Comparison of ENCODE assay signal across 12 mouse cellular contexts in genomic region chr11:75337246-75337645, GRCm38 (mm10). TPM values are rescaled to one million over a fixed set of nuclear protein-coding genes. Genes with fewer than 3 reads are reported as not detected.
A peak's percentile ranks its signal among the peaks of the same experiment; 100 is the strongest.
DNase-seq lines count a peak whose midpoint lies in the region; ATAC-seq and TF ChIP-seq lines count a peak whose summit lies in the region.
"Had no signal": no experiment of that assay in that cellular context is flagged by ENCODE, and none has a peak within 500 bp of the region (broad histone marks: within the 10 kb centered on the region; RNA-seq: fewer than 3 reads in every experiment).

No protein-coding gene starts in this region.

- peaks cover 8% of the 10 kb centered on the region; the same call in 1 of the 2 replicates for H3K36me3 ChIP-seq in midbrain, postnatal 0 days (ENCODE audit: insufficient read depth, low read length)
- H3K36me3 ChIP-seq in midbrain, embryonic 16.5 days (ENCODE audit: control insufficient read depth, insufficient read depth, low read length): peaks cover 12% of the 10 kb centered on the region; the same call in 1 of the 2 replicates
- H3K36me3 ChIP-seq in liver, embryonic 13.5 days: peaks cover 85% of the 10 kb centered on the region
- peaks cover 61% of the 10 kb centered on the region for H3K36me3 ChIP-seq in forebrain, embryonic 12.5 days (replicated peaks)

- no peaks in the 10 kb centered on the region for H3K9me3 ChIP-seq in midbrain, postnatal 0 days (ENCODE audit: low read length)
- H3K9me3 ChIP-seq in midbrain, embryonic 16.5 days (replicated peaks; ENCODE audit: control insufficient read depth, low read length, poor library complexity, severe bottlenecking): no peaks in the 10 kb centered on the region
- no peaks in the 10 kb centered on the region for H3K9me3 ChIP-seq in liver, embryonic 13.5 days (replicated peaks)
- H3K9me3 ChIP-seq in forebrain, embryonic 12.5 days: no peaks in the 10 kb centered on the region

- H3K9ac ChIP-seq in midbrain, postnatal 0 days (replicated peaks; ENCODE audit: low read length, poor library complexity, severe bottlenecking): no peak overlapping the region
- no peak overlapping the region for H3K9ac ChIP-seq in midbrain, embryonic 16.5 days (ENCODE audit: low read depth, low read length)
- no peak overlapping the region for H3K9ac ChIP-seq in liver, embryonic 13.5 days
- no peak overlapping the region for H3K9ac ChIP-seq in forebrain, embryonic 12.5 days

- no peak for ATAC-seq in midbrain, postnatal 0 days (ENCODE audit: low FRiP score)
- no peak for ATAC-seq in midbrain, embryonic 16.5 days
- ATAC-seq in liver, embryonic 13.5 days (ENCODE audit: low read depth): no peak; the same call in 1 of the 2 replicates
- ATAC-seq in neutrophil, adult 5-6 weeks (ENCODE audit: extremely low read depth, insufficient number of reproducible peaks, low FRiP score, poor library complexity, severe bottlenecking): peak; percentile 41; the same call in 1 of the 2 replicates
- ATAC-seq in forebrain, embryonic 12.5 days (ENCODE audit: low FRiP score): no peak

- 95% methylated on average over 7 of the region's 7 CpGs for WGBS in midbrain, postnatal 0 days
- WGBS in midbrain, embryonic 16.5 days: 91% methylated on average over 7 of the region's 7 CpGs
- WGBS in liver, embryonic 13.5 days (ENCODE audit: insufficient replicate concordance): 58% methylated on average over 7 of the region's 7 CpGs
- WGBS in forebrain, embryonic 12.5 days: 90% methylated on average over 7 of the region's 7 CpGs

- H3K27me3 ChIP-seq in midbrain, postnatal 0 days (ENCODE audit: insufficient read depth, low read length): no peaks in the 10 kb centered on the region
- H3K27me3 ChIP-seq in midbrain, embryonic 16.5 days (ENCODE audit: control insufficient read depth, insufficient read depth, low read depth, low read length): no peaks in the 10 kb centered on the region
- H3K27me3 ChIP-seq in liver, embryonic 13.5 days: no peaks in the 10 kb centered on the region
- no peaks in the 10 kb centered on the region for H3K27me3 ChIP-seq in forebrain, embryonic 12.5 days

- no peaks in the 10 kb centered on the region for H3K4me1 ChIP-seq in midbrain, postnatal 0 days (ENCODE audit: insufficient read depth, low read length)
- H3K4me1 ChIP-seq in midbrain, embryonic 16.5 days (ENCODE audit: control insufficient read depth, insufficient read depth, low read length): no peaks in the 10 kb centered on the region
- H3K4me1 ChIP-seq in liver, embryonic 13.5 days (replicated peaks): peaks cover 23% of the 10 kb centered on the region
- no peaks in the 10 kb centered on the region for H3K4me1 ChIP-seq in forebrain, embryonic 12.5 days

- H3K27ac ChIP-seq in midbrain, postnatal 0 days (ENCODE audit: low read depth, low read length): no peak overlapping the region
- no peak overlapping the region for H3K27ac ChIP-seq in midbrain, embryonic 16.5 days (ENCODE audit: low read length)
- 0 out of 2 replicates have a peak overlapping the region, but pooled peaks have one; percentile 35 for H3K27ac ChIP-seq in liver, embryonic 13.5 days
- H3K27ac ChIP-seq in forebrain, embryonic 12.5 days: no peak overlapping the region
- H3K27ac ChIP-seq: heart, adult 2 months had no signal

- H3K4me2 ChIP-seq in midbrain, postnatal 0 days (ENCODE audit: low read depth, low read length, poor library complexity, severe bottlenecking): no peak overlapping the region
- H3K4me2 ChIP-seq in midbrain, embryonic 16.5 days (ENCODE audit: low read length): no peak overlapping the region
- H3K4me2 ChIP-seq in liver, embryonic 13.5 days: no peak overlapping the region
- H3K4me2 ChIP-seq in forebrain, embryonic 12.5 days: no peak overlapping the region

- TF ChIP-seq CTCF in midbrain, postnatal 0 days (IDR thresholded peaks at IDR 0.05): peak; percentile 14; the same call in 1 of the 2 replicates

- no peak for DNase-seq in midbrain, postnatal 0 days (ENCODE audit: low spot score)
- peak; percentile 39 for DNase-seq in R1 (ENCODE audit: low read depth, low spot score)
- no peak for DNase-seq in liver, embryonic 13.5 days
- no peak for DNase-seq in adrenal gland, postnatal 25 days
- DNase-seq: cerebellum, adult 18-20 months; heart, postnatal 4 days; left cerebral cortex, postnatal 4 days; lung, postnatal 14 days had no signal

- no peak overlapping the region for H3K4me3 ChIP-seq in midbrain, postnatal 0 days (ENCODE audit: low read depth, low read length)
- H3K4me3 ChIP-seq in midbrain, embryonic 16.5 days (ENCODE audit: low read depth, low read length): no peak overlapping the region
- H3K4me3 ChIP-seq in liver, embryonic 13.5 days (replicated peaks): no peak overlapping the region
- no peak overlapping the region for H3K4me3 ChIP-seq in forebrain, embryonic 12.5 days (replicated peaks)
- H3K4me3 ChIP-seq: heart, adult 2 months had no signal

RNA-seq across cellular contexts. Expression of gene Rpa1, which starts 10.9 kb away (rescaled TPM):
- 35.9 and 47.6 TPM in 2 replicates for total RNA-seq in midbrain, postnatal 0 days (2014; rRNA removed)
- polyA plus RNA-seq in midbrain, postnatal 0 days (2015; fragmentation: Nextera tagmentation; extraction: Ambion mirVana): 43.8 TPM in 2 replicates
- polyA plus RNA-seq in midbrain, embryonic 16.5 days (2015; fragmentation: Nextera tagmentation; extraction: Ambion mirVana): 50.6 and 50.7 TPM in 2 replicates
- 113 and 137 TPM in 2 replicates for polyA plus RNA-seq in liver, embryonic 13.5 days (2015; fragmentation: Nextera tagmentation; extraction: Ambion mirVana)
- 77.9 and 81.3 TPM in 2 replicates for total RNA-seq in neutrophil, adult 5-6 weeks (2017)
- polyA plus RNA-seq in forebrain, embryonic 12.5 days (2016; fragmentation: Nextera tagmentation; extraction: Ambion mirVana): 140 and 160 TPM in 2 replicates
- total RNA-seq in adrenal gland, postnatal 25 days (2021): 45.4 and 59.6 TPM in 2 replicates

RNA-seq across cellular contexts. Expression of gene Smyd4, which starts 11.0 kb away (rescaled TPM):
- total RNA-seq in midbrain, postnatal 0 days (2014; rRNA removed): 11.0 and 16.7 TPM in 2 replicates
- 15.2 and 16.8 TPM in 2 replicates for polyA plus RNA-seq in midbrain, postnatal 0 days (2015; fragmentation: Nextera tagmentation; extraction: Ambion mirVana)
- polyA plus RNA-seq in midbrain, embryonic 16.5 days (2015; fragmentation: Nextera tagmentation; extraction: Ambion mirVana): 17.3 TPM in 2 replicates
- polyA plus RNA-seq in liver, embryonic 13.5 days (2015; fragmentation: Nextera tagmentation; extraction: Ambion mirVana): 5.1 and 6.6 TPM in 2 replicates
- 13.8 and 14.0 TPM in 2 replicates for total RNA-seq in neutrophil, adult 5-6 weeks (2017)
- polyA plus RNA-seq in forebrain, embryonic 12.5 days (2016; fragmentation: Nextera tagmentation; extraction: Ambion mirVana): 20.0 and 21.0 TPM in 2 replicates
- total RNA-seq in adrenal gland, postnatal 25 days (2021): 7.0 and 9.3 TPM in 2 replicates
